Mouse (Mus musculus) stomach, postnatal 0 days (tissue): ENCODE measurements around the gene Tesk1. TPM values are rescaled to one million over a fixed set of nuclear protein-coding genes. Genes with fewer than 3 reads are reported as not detected.

ENCODE experiments used
- ATAC-seq: fragments of 200-750 bp; cut with Nextera tagmentation; 2 replicates; pipeline ENCODE4 v1.8.0; 2017; ENCODE audit not compliant: low FRiP score, low TSS enrichment
- DNase-seq: peaks from one replicate; pipeline ENCODE4 v3.0.0-alpha.2; 2016; ENCODE audit warnings: low spot score
- H3K27ac ChIP-seq: fragments of 300-500 bp; sonication (generic); replicated peaks from 2 replicates; pipeline ENCODE4 v1.5.1; 2014; ENCODE audit warnings: mild to moderate bottlenecking, control low read depth
- H3K27me3 ChIP-seq: fragments of 300-500 bp; sonication (generic); 2 replicates; pipeline ENCODE4 v1.6.1; 2014; ENCODE audit warnings: low read length; ENCODE audit not compliant: control insufficient read depth, insufficient read depth
- H3K36me3 ChIP-seq: fragments of 300-500 bp; sonication (generic); 2 replicates; pipeline ENCODE4 v1.6.1; 2014; ENCODE audit warnings: low read length, mixed read lengths; ENCODE audit not compliant: control insufficient read depth, insufficient read depth
- H3K4me1 ChIP-seq: fragments of 300-500 bp; sonication (generic); replicated peaks from 2 replicates; pipeline ENCODE4 v1.6.1; 2014; ENCODE audit warnings: antibody characterized with exemption; ENCODE audit not compliant: control insufficient read depth, insufficient read depth
- H3K4me2 ChIP-seq: fragments of 300-500 bp; sonication (generic); replicated peaks from 2 replicates; pipeline ENCODE4 v1.6.1; 2014; ENCODE audit warnings: low read depth, mild to moderate bottlenecking, control low read depth, moderate library complexity
- H3K4me3 ChIP-seq: fragments of 300-500 bp; sonication (generic); 2 replicates; pipeline ENCODE4 v1.5.1; 2014; ENCODE audit warnings: low read depth, low read length, control low read depth
- H3K9ac ChIP-seq: fragments of 300-500 bp; sonication (generic); 2 replicates; pipeline ENCODE4 v1.6.1; 2014; ENCODE audit warnings: mild to moderate bottlenecking, low read length, control low read depth, mixed read lengths
- H3K9me3 ChIP-seq: fragments of 300-500 bp; sonication (generic); 2 replicates; pipeline ENCODE4 v1.6.1; 2016; ENCODE audit warnings: low read length; ENCODE audit not compliant: control insufficient read depth
- CTCF ChIP-seq: IDR thresholded peaks from 2 replicates; pipeline ENCODE4 v1.5.1; 2016; ENCODE audit warnings: antibody characterized with exemption, low read depth, mild to moderate bottlenecking, moderate library complexity
- EP300 ChIP-seq: optimal IDR thresholded peaks from 2 replicates; pipeline ENCODE3; 2016; ENCODE audit warnings: antibody characterized with exemption
- WGBS: fragments of 180-500 bp; shearing (Covaris S2); extraction: QIAGEN DNeasy Blood & Tissue Kit; methylation state at CpG from one replicate; pipeline ENCODE4 v1.1.7; 2014; 5-methylcytosine and 5-hydroxymethylcytosine counted together
- polyA plus RNA-seq: library from polyadenylated mRNA; unstranded; fragments of >200 nt; fragmentation: Nextera tagmentation; extraction: Ambion mirVana; gene quantifications from 2 replicates; pipeline ENCODE4 v1.2.1, GENCODE M21; 2015

Gene Tesk1
- polyA plus RNA-seq, 1 experiment from 2014 or later: 4.7 TPM

DNA sequence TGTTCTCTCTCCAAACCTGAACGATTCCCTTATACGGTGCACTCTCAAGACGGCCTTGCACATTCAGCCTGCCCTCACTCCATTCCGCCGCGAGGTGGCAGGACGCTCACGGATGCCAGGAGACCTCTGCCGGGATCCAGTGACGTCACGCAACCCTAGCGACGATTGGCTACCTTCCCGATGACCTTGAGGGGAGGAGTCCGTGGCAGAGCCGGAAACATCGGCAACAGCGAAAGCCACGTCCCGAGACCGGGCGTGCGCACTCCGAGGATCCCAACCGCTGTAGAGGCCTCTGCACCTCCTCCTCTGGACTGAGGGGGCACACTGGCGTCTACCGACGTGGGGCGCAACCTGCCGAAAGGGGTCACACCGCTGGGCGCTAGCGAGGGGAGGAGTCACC, 305 bp downstream of the Tesk1 start:
- H3K4me1 ChIP-seq: peaks cover 4% of the 10 kb centered on the region; the same call in 1 of the 2 replicates
- peak overlapping the region; percentile 92 for H3K4me2 ChIP-seq
- TF ChIP-seq CTCF (peak; percentile 97), EP300 (no peak)
- H3K27ac ChIP-seq: peak overlapping the region; percentile 96
- H3K27me3 ChIP-seq: no peaks in the 10 kb centered on the region
- WGBS: under 1% methylated on average over 32 of the region's 33 CpGs
- H3K4me3 ChIP-seq: peak overlapping the region; percentile 92
- peak overlapping the region; percentile 95 for H3K9ac ChIP-seq
- no peaks in the 10 kb centered on the region for H3K9me3 ChIP-seq
- DNase-seq (peak; percentile 99), ATAC-seq (peak; percentile 95)
- peaks cover 15% of the 10 kb centered on the region for H3K36me3 ChIP-seq

DNA sequence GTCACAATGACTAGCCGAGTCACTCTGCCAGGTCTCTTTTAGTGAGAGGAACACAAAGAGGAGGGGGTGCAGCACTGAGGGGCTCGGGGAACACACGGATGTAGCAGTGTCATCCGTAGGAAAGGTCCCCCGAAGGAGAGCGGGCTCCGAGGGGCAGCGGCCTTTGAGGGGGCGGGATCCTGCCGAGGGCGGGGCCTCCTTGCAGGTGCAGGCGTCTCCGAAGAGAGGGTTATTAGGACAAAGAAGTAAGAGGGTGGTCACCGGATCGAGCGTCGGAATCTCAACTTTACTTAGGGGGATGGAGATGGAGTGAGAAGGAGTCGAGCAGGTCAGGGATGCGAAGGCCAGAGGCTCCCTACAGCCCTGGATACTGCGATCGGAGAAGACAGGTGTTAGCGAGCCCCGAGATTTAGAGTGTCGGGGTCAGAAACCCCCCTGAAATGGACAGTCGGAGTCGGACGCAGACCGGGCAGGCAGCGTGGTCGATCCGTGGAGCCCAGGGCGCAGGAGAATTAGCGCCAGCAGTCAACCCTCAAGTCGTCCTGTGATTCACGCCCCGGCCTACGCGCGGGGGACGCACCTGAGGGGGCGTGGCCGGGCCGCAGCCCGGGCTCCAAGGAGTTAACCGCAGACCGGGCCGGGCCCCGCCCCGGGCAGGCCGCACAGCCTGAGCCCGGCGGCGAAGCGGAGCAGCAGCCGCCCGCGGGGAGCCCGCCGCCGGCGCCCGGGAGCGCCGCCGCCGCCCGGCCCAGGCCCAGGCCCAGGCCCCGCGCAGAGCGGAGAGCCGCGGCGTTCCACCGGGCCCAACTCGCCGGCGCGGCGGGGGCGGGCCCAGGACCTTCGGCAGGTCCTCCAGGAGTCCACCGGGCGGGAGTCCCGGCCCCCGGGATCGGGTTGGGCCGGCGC, 970 bp downstream of the Tesk1 start:
- Histone ChIP-seq H3K27ac (peak overlapping the region; percentile 96), H3K36me3 (peaks cover 20% of the 10 kb centered on the region), H3K4me1 (peaks cover 4% of the 10 kb centered on the region; the same call in 1 of the 2 replicates), H3K27me3 (no peaks in the 10 kb centered on the region), H3K4me2 (peak overlapping the region; percentile 92), H3K9ac (peak overlapping the region; percentile 95), H3K4me3 (peak overlapping the region; percentile 92), H3K9me3 (no peaks in the 10 kb centered on the region)
- ATAC-seq (peak; percentile 81), DNase-seq (peak; percentile 90)
- WGBS: under 1% methylated on average over 75 of the region's 88 CpGs
- TF ChIP-seq EP300 (no peak), CTCF (no peak)

GRCm38 (mm10) chr4:43443511-43443910, 1.8 kb downstream of the Tesk1 start:
- peaks cover 4% of the 10 kb centered on the region; the same call in 1 of the 2 replicates for H3K4me1 ChIP-seq
- H3K27me3 ChIP-seq: no peaks in the 10 kb centered on the region
- ATAC-seq: peak; percentile 0; the same call in 1 of the 2 replicates
- 2% methylated on average over 17 of the region's 28 CpGs for WGBS
- peak overlapping the region; percentile 92 for H3K4me3 ChIP-seq
- peak overlapping the region; percentile 96 for H3K27ac ChIP-seq
- H3K36me3 ChIP-seq: peaks cover 20% of the 10 kb centered on the region
- DNase-seq: peak; percentile 52
- H3K9me3 ChIP-seq: no peaks in the 10 kb centered on the region
- peak overlapping the region; percentile 95 for H3K9ac ChIP-seq
- H3K4me2 ChIP-seq: peak overlapping the region; percentile 92
- TF ChIP-seq CTCF (no peak), EP300 (no peak)

GRCm38 (mm10) chr4:43447251-43447650, 5.5 kb downstream of the Tesk1 start:
- ATAC-seq (no peak), DNase-seq (peak; percentile 23)
- Histone ChIP-seq H3K4me3 (no peak overlapping the region), H3K27ac (no peak overlapping the region), H3K9ac (no peak overlapping the region; the same call in 1 of the 2 replicates), H3K4me1 (peaks cover 4% of the 10 kb centered on the region; the same call in 1 of the 2 replicates), H3K4me2 (no peak overlapping the region), H3K27me3 (no peaks in the 10 kb centered on the region), H3K36me3 (peaks cover 20% of the 10 kb centered on the region), H3K9me3 (no peaks in the 10 kb centered on the region)
- 75% methylated on average over 13 of the region's 13 CpGs for WGBS
- TF ChIP-seq CTCF: no peak
- TF ChIP-seq EP300: no peak

DNA sequence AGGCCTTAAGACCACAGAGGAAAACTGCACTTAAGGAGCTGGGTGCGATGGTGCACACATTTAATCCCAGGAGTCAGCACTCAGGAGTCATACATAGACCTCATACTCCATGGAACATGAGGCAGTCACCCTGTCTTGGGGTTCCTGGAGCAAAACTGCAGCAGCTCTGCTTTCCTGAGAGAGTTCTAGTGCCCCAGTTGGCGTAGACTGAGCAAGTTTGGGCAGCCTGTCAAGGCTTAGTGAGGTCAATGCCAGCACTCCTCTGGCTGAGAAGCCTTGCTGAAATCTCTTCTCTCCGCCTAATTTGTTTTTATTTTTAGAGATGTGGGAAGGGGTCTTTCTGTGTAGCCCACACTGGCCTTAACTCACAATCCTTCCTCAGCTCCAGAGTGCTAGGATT, 6.8 kb downstream of the Tesk1 start:
- TF ChIP-seq CTCF: no peak
- TF ChIP-seq EP300: no peak
- H3K9me3 ChIP-seq: no peaks in the 10 kb centered on the region
- H3K4me1 ChIP-seq: peaks cover 8% of the 10 kb centered on the region; the same call in 1 of the 2 replicates
- no peak overlapping the region for H3K4me2 ChIP-seq
- H3K36me3 ChIP-seq: peaks cover 20% of the 10 kb centered on the region
- H3K9ac ChIP-seq: no peak overlapping the region
- DNase-seq (no peak), ATAC-seq (no peak)
- no peaks in the 10 kb centered on the region for H3K27me3 ChIP-seq
- H3K4me3 ChIP-seq: no peak overlapping the region
- no peak overlapping the region for H3K27ac ChIP-seq
- WGBS: 88% methylated on average over 3 of the region's 3 CpGs

DNA sequence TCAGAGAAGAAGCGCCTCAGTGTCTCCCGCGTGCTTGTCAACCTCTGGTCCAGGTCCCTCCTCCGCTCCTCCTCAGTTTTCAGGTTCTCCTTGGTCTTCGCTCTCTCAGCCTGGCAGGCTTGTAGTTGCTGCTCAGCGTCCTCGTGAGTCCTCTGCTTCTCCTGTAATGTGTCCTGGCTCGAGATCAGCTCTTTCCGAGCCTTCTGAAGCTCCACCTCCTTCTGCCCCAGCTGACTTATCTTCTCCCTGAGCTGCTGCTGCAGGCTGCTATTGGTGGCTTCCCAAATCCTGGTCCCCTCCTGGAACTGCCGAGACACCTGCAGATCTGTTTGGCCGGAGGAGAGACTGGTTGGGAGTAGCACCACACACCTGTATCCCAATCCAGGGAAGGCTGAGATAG, 10.6 kb downstream of the Tesk1 start:
- no peak overlapping the region for H3K9ac ChIP-seq
- DNase-seq (no peak), ATAC-seq (no peak)
- H3K4me3 ChIP-seq: no peak overlapping the region
- no peak overlapping the region for H3K27ac ChIP-seq
- H3K4me1 ChIP-seq: peaks cover 3% of the 10 kb centered on the region
- no peaks in the 10 kb centered on the region for H3K9me3 ChIP-seq
- TF ChIP-seq EP300 (no peak), CTCF (no peak)
- peaks cover 2% of the 10 kb centered on the region for H3K36me3 ChIP-seq
- 42% methylated on average over 11 of the region's 11 CpGs for WGBS
- H3K27me3 ChIP-seq: no peaks in the 10 kb centered on the region
- no peak overlapping the region for H3K4me2 ChIP-seq
